In the genomic region with DNA sequence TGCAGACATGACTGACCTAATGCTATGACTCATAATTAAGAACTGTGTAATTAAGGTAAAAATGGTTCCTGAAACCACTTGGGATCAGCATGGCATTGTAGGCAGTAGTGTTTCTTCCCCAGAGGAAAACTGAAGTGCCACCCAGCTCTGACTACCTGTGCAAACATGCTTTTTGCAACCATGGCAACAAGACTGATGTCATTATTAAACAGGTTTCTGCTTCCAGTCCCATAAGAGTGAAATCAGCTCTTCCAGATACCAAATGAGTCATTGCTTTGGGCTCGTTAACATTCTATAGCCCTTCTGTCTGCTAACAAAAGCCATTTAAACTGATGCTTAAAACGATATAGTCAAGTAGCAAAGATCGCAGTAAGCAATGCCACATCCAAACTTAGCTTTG, we compare ENCODE assay signal across 15 mouse cellular contexts.
A peak's percentile ranks its signal among the peaks of the same experiment; 100 is the strongest.
DNase-seq lines count a peak whose midpoint lies in the region; ATAC-seq and TF ChIP-seq lines count a peak whose summit lies in the region.
"Had no signal": no experiment of that assay in that cellular context is flagged by ENCODE, and none has a peak within 500 bp of the region (broad histone marks: within the 10 kb centered on the region; RNA-seq: fewer than 3 reads in every experiment).

No protein-coding gene starts in this region.

- no peak overlapping the region for H3K9ac ChIP-seq in limb, embryonic 14.5 days (ENCODE audit: low read depth, low read length, severe bottlenecking)
- H3K9ac ChIP-seq: liver, embryonic 14.5 days; neural tube, embryonic 13.5 days had no signal

- H3K27ac ChIP-seq in limb, embryonic 14.5 days (replicated peaks; ENCODE audit: low read depth, low read length) = no peak overlapping the region
- H3K27ac ChIP-seq in limb, embryonic 10.5 days = no peak overlapping the region
- H3K27ac ChIP-seq: kidney, postnatal 0 days; liver, embryonic 14.5 days; midbrain, embryonic 10.5 days; neural tube, embryonic 13.5 days had no signal

- H3K9me3 ChIP-seq in limb, embryonic 14.5 days (ENCODE audit: control insufficient read depth, low read length) = no peaks in the 10 kb centered on the region
- no peaks in the 10 kb centered on the region for H3K9me3 ChIP-seq in limb, embryonic 10.5 days (replicated peaks)
- H3K9me3 ChIP-seq: midbrain, embryonic 10.5 days; neural tube, embryonic 13.5 days had no signal

- no peak for ATAC-seq in limb, embryonic 14.5 days (ENCODE audit: low FRiP score, low read depth)
- no peak for ATAC-seq in megakaryocyte progenitor cell, adult 5-6 weeks (replicated peaks; ENCODE audit: poor library complexity)

- WGBS in limb, embryonic 14.5 days = 38% methylated on average over 3 of the region's 3 CpGs
- WGBS in limb, embryonic 10.5 days = 80% methylated on average over 3 of the region's 3 CpGs

- no peak for TF ChIP-seq POLR2A in limb, embryonic 14.5 days (IDR thresholded peaks at IDR 0.05; ENCODE audit: borderline replicate concordance, extremely low read depth, insufficient read depth, insufficient read length)

- H3K36me3 ChIP-seq in limb, embryonic 14.5 days (ENCODE audit: control insufficient read depth, insufficient read depth, low read length) = no peaks in the 10 kb centered on the region
- no peaks in the 10 kb centered on the region for H3K36me3 ChIP-seq in limb, embryonic 10.5 days
- H3K36me3 ChIP-seq: midbrain, embryonic 10.5 days; neural tube, embryonic 13.5 days had no signal

- no peak overlapping the region for H3K4me2 ChIP-seq in limb, embryonic 14.5 days (replicated peaks; ENCODE audit: low read depth, low read length, severe bottlenecking)
- H3K4me2 ChIP-seq: neural tube, embryonic 13.5 days had no signal

- no peak overlapping the region for H3K4me3 ChIP-seq in limb, embryonic 14.5 days (replicated peaks; ENCODE audit: low read length)
- H3K4me3 ChIP-seq in limb, embryonic 10.5 days = no peak overlapping the region
- H3K4me3 ChIP-seq: erythroblast, embryonic 14.5 days; midbrain, embryonic 10.5 days; neural tube, embryonic 13.5 days had no signal

- DNase-seq in limb, embryonic 14.5 days (ENCODE audit: low spot score) = peak; percentile 5
- no peak for DNase-seq in limb, embryonic 10.5 days (ENCODE audit: low spot score)
- peak; percentile 34 for DNase-seq in 3134 (ENCODE audit: extremely low read depth, insufficient read length, low spot score)
- DNase-seq in MN1 (ENCODE audit: low spot score) = peak; percentile 74
- DNase-seq in lung, postnatal 10 days = peak; percentile 5
- no peak for DNase-seq in right cerebral cortex, adult 2 months (ENCODE audit: low spot score in 2 of 2)
- DNase-seq: adrenal gland, postnatal 25 days; cerebellum, adult 11-12 months; thymus, adult 2 months had no signal

- no peaks in the 10 kb centered on the region for H3K4me1 ChIP-seq in limb, embryonic 14.5 days (ENCODE audit: control insufficient read depth, insufficient read depth, low read length)
- no peaks in the 10 kb centered on the region for H3K4me1 ChIP-seq in limb, embryonic 10.5 days
- H3K4me1 ChIP-seq: midbrain, embryonic 10.5 days; neural tube, embryonic 13.5 days had no signal

- no peaks in the 10 kb centered on the region for H3K27me3 ChIP-seq in limb, embryonic 14.5 days (ENCODE audit: control insufficient read depth, insufficient read depth, low read length)
- H3K27me3 ChIP-seq in limb, embryonic 10.5 days (ENCODE audit: low read depth, poor library complexity, severe bottlenecking) = no peaks in the 10 kb centered on the region
- H3K27me3 ChIP-seq: neural tube, embryonic 13.5 days had no signal

Comparison
In these comparisons a context has a peak if more than half of its experiments do, and no peak if none do; other contexts are left out.
1. DNase-seq: peak in limb, embryonic 14.5 days (single experiment), 3134 (single experiment), MN1 (single experiment) and lung, postnatal 10 days (single experiment); none in limb, embryonic 10.5 days (single experiment) and right cerebral cortex, adult 2 months (0 of 2).